Mouse (Mus musculus) erythroblast, embryonic 14.5 days (primary cell): ENCODE results near the gene Pigh. TPM values are rescaled to one million over a fixed set of nuclear protein-coding genes. Genes with fewer than 3 reads are reported as not detected.

Source experiments
- H3K27me3 ChIP-seq: 2 replicates; pipeline ENCODE4 v1.6.1; 2012; ENCODE audit warnings: inconsistent platforms; ENCODE audit not compliant: control insufficient read depth
- H3K36me3 ChIP-seq: 2 replicates; pipeline ENCODE4 v1.6.1; 2012; ENCODE audit warnings: mild to moderate bottlenecking, inconsistent platforms; ENCODE audit not compliant: control insufficient read depth
- H3K4me1 ChIP-seq: 2 replicates; pipeline ENCODE4 v1.6.1; 2012; ENCODE audit warnings: inconsistent platforms; ENCODE audit not compliant: control insufficient read depth
- H3K4me3 ChIP-seq: replicated peaks from 2 replicates; pipeline ENCODE3; 2012; ENCODE audit warnings: moderate library complexity, mild to moderate bottlenecking, inconsistent platforms
- H3K9me3 ChIP-seq: 2 replicates; pipeline ENCODE4 v1.6.1; 2012; ENCODE audit warnings: low read length, inconsistent platforms, mixed read lengths; ENCODE audit not compliant: control insufficient read depth
- GATA1 ChIP-seq: IDR thresholded peaks from 2 replicates; pipeline ENCODE4 v1.6.1; 2012; ENCODE audit warnings: low read length, inconsistent platforms, mixed read lengths
- TAL1 ChIP-seq: IDR thresholded peaks from 3 replicates; pipeline ENCODE4 v1.6.1; 2012; ENCODE audit warnings: low read length, inconsistent platforms, mixed read lengths
- polyA plus RNA-seq: library from polyadenylated mRNA; stranded (reverse); fragments of >175 nt; gene quantifications from 2 replicates; pipeline ENCODE4 v1.2.3, GENCODE M21; 2012

The Pigh gene
- polyA plus RNA-seq, 1 experiment: not detected

GRCm38 (mm10) chr12:79118991-79119390, 29.5 kb upstream of the Pigh start:
- TF ChIP-seq GATA1 (no peak), TAL1 (no peak)
- Histone ChIP-seq H3K27me3 (peaks cover 10% of the 10 kb centered on the region), H3K36me3 (no peaks in the 10 kb centered on the region), H3K9me3 (no peaks in the 10 kb centered on the region), H3K4me1 (no peaks in the 10 kb centered on the region), H3K4me3 (no peak overlapping the region)

GRCm38 (mm10) chr12:79105312-79105711, 15.9 kb upstream of the Pigh start:
- Histone ChIP-seq H3K9me3 (no peaks in the 10 kb centered on the region), H3K27me3 (peaks cover 9% of the 10 kb centered on the region), H3K36me3 (no peaks in the 10 kb centered on the region), H3K4me3 (no peak overlapping the region), H3K4me1 (no peaks in the 10 kb centered on the region; the same call in 1 of the 2 replicates)
- TF ChIP-seq TAL1: no peak

- H3K36me3 ChIP-seq: no peaks in the 10 kb centered on the region
- H3K4me3 ChIP-seq: no peak overlapping the region
- no peaks in the 10 kb centered on the region; the same call in 1 of the 2 replicates for H3K4me1 ChIP-seq
- TF ChIP-seq GATA1 (no peak), TAL1 (no peak)
- H3K9me3 ChIP-seq: no peaks in the 10 kb centered on the region
- peaks cover 10% of the 10 kb centered on the region for H3K27me3 ChIP-seq
Measured at GRCm38 (mm10) chr12:79104544-79104943, 15.1 kb upstream of the Pigh start.

- TF ChIP-seq GATA1: no peak
- no peak for TF ChIP-seq TAL1
Measured at GRCm38 (mm10) chr12:79103773-79104172, 14.3 kb upstream of the Pigh start.

GRCm38 (mm10) chr12:79097106-79097752, 7.8 kb upstream of the Pigh start:
- TF ChIP-seq GATA1 (no peak), TAL1 (no peak)
- no peak overlapping the region for H3K4me3 ChIP-seq

More at GRCm38 (mm10) chr12:79103773-79104172, 14.3 kb upstream of the Pigh start:
- Histone ChIP-seq H3K4me1 (no peaks in the 10 kb centered on the region; the same call in 1 of the 2 replicates), H3K36me3 (no peaks in the 10 kb centered on the region), H3K4me3 (no peak overlapping the region), H3K9me3 (no peaks in the 10 kb centered on the region), H3K27me3 (peaks cover 10% of the 10 kb centered on the region)

GRCm38 (mm10) chr12:79092569-79092968, 3.1 kb upstream of the Pigh start:
- Histone ChIP-seq H3K36me3 (no peaks in the 10 kb centered on the region), H3K27me3 (no peaks in the 10 kb centered on the region), H3K9me3 (no peaks in the 10 kb centered on the region), H3K4me3 (no peak overlapping the region), H3K4me1 (peaks cover 15% of the 10 kb centered on the region)
- no peak for TF ChIP-seq GATA1
- no peak for TF ChIP-seq TAL1

More at GRCm38 (mm10) chr12:79097106-79097752, 7.8 kb upstream of the Pigh start:
- peaks cover 9% of the 10 kb centered on the region for H3K27me3 ChIP-seq
- no peaks in the 10 kb centered on the region for H3K36me3 ChIP-seq
- H3K4me1 ChIP-seq: no peaks in the 10 kb centered on the region; the same call in 1 of the 2 replicates
- H3K9me3 ChIP-seq: no peaks in the 10 kb centered on the region

- peaks cover 28% of the 10 kb centered on the region for H3K36me3 ChIP-seq
- H3K4me3 ChIP-seq: no peak overlapping the region
- TF ChIP-seq TAL1 (no peak), GATA1 (no peak)
- H3K27me3 ChIP-seq: no peaks in the 10 kb centered on the region
- peaks cover 2% of the 10 kb centered on the region; the same call in 1 of the 2 replicates for H3K4me1 ChIP-seq
- H3K9me3 ChIP-seq: no peaks in the 10 kb centered on the region
Measured at GRCm38 (mm10) chr12:79073362-79073761, 16.1 kb downstream of the Pigh start.

GRCm38 (mm10) chr12:79072576-79072975, 16.9 kb downstream of the Pigh start:
- Histone ChIP-seq H3K9me3 (no peaks in the 10 kb centered on the region), H3K27me3 (no peaks in the 10 kb centered on the region), H3K4me1 (peaks cover 2% of the 10 kb centered on the region; the same call in 1 of the 2 replicates), H3K36me3 (peaks cover 22% of the 10 kb centered on the region), H3K4me3 (no peak overlapping the region)
- TF ChIP-seq GATA1: no peak
- no peak for TF ChIP-seq TAL1

- peaks cover 14% of the 10 kb centered on the region for H3K36me3 ChIP-seq
- peaks cover 2% of the 10 kb centered on the region; the same call in 1 of the 2 replicates for H3K4me1 ChIP-seq
- H3K9me3 ChIP-seq: no peaks in the 10 kb centered on the region
- TF ChIP-seq TAL1: no peak
- no peak for TF ChIP-seq GATA1
- no peaks in the 10 kb centered on the region for H3K27me3 ChIP-seq
- no peak overlapping the region for H3K4me3 ChIP-seq
Measured at GRCm38 (mm10) chr12:79070736-79071333, 18.6 kb downstream of the Pigh start.
